11 mouse cellular contexts compared by ENCODE assay signal in genomic region chr8:84149181-84149580, GRCm38 (mm10). TPM values are rescaled to one million over a fixed set of nuclear protein-coding genes. Genes with fewer than 3 reads are reported as not detected.
"Had no signal": no experiment of that assay in that cellular context is flagged by ENCODE, and none has a peak within 500 bp of the region (broad histone marks: within the 10 kb centered on the region; RNA-seq: fewer than 3 reads in every experiment).

No protein-coding gene starts in this region.

- DNase-seq: liver; liver, embryonic 13.5 days; liver, postnatal 0 days; right cerebral cortex, postnatal 25 days; thymus, adult 18-20 months; thymus, postnatal 14 days had no signal

RNA-seq across cellular contexts. Expression of gene Podnl1, which starts 23.4 kb away (rescaled TPM):
- total RNA-seq: layer of hippocampus, adult 8-10 months; layer of hippocampus, postnatal 25 days; left cerebral cortex, adult 8-10 months; left cerebral cortex, postnatal 36 days had no signal
- polyA plus RNA-seq: liver, embryonic 13.5 days; liver, postnatal 0 days; macrophage had no signal

RNA-seq across cellular contexts. Expression of gene Nanos3, which starts 35.8 kb away (rescaled TPM):
- polyA plus RNA-seq: macrophage had no signal
